Mouse (Mus musculus) brain, embryonic 14.5 days (tissue): ENCODE results near the gene Polr2h.

Source experiments
- CTCF ChIP-seq: fragments of 200-500 bp; IDR thresholded peaks from 2 replicates; pipeline ENCODE4 v1.5.1; 2012; ENCODE audit warnings: inconsistent platforms, mild to moderate bottlenecking, moderate library complexity, borderline replicate concordance; ENCODE audit not compliant: insufficient read depth, insufficient read length; ENCODE audit errors: extremely low read depth
- POLR2A ChIP-seq: fragments of 200-500 bp; IDR thresholded peaks from 2 replicates; pipeline ENCODE4 v1.6.1; 2012; ENCODE audit warnings: mild to moderate bottlenecking, inconsistent platforms, borderline replicate concordance; ENCODE audit not compliant: poor library complexity, insufficient read depth, insufficient read length, severe bottlenecking; ENCODE audit errors: extremely low read depth

- TF ChIP-seq CTCF (no peak), POLR2A (no peak)
Observed at GRCm38 (mm10) chr16:20701316-20701715, 16.1 kb upstream of the Polr2h start.
